Mouse (Mus musculus) hindbrain, embryonic 16.5 days (tissue): ENCODE results near the gene Pdss2. TPM values are rescaled to one million over a fixed set of nuclear protein-coding genes. Genes with fewer than 3 reads are reported as not detected.

Experiments used
- ATAC-seq: fragments of 200-750 bp; cut with Nextera tagmentation; 2 replicates; pipeline ENCODE4 v1.8.0; 2017; ENCODE audit warnings: moderate TSS enrichment, moderate library complexity
- H3K27ac ChIP-seq: fragments of 300-500 bp; sonication (generic); 2 replicates; pipeline ENCODE4 v1.5.1; 2014; ENCODE audit warnings: low read depth, mild to moderate bottlenecking, control low read depth, low read length, moderate library complexity
- H3K27me3 ChIP-seq: fragments of 300-500 bp; sonication (generic); replicated peaks from 2 replicates; pipeline ENCODE4 v1.6.1; 2014; ENCODE audit warnings: low read length; ENCODE audit not compliant: control insufficient read depth, insufficient read depth
- H3K36me3 ChIP-seq: fragments of 300-500 bp; sonication (generic); 2 replicates; pipeline ENCODE4 v1.6.1; 2014; ENCODE audit warnings: mild to moderate bottlenecking, low read length, moderate library complexity, mixed read lengths; ENCODE audit not compliant: control insufficient read depth, insufficient read depth
- H3K4me1 ChIP-seq: fragments of 300-500 bp; sonication (generic); 2 replicates; pipeline ENCODE4 v1.6.1; 2014; ENCODE audit warnings: low read depth, low read length; ENCODE audit not compliant: control insufficient read depth, insufficient read depth
- H3K4me2 ChIP-seq: fragments of 300-500 bp; sonication (generic); 2 replicates; pipeline ENCODE4 v1.6.1; 2014; ENCODE audit warnings: mild to moderate bottlenecking, low read length, control low read depth, moderate library complexity
- H3K4me3 ChIP-seq: fragments of 300-500 bp; sonication (generic); 2 replicates; pipeline ENCODE4 v1.5.1; 2014; ENCODE audit warnings: mild to moderate bottlenecking, low read length, control low read depth, moderate library complexity
- H3K9ac ChIP-seq: fragments of 300-500 bp; sonication (generic); 2 replicates; pipeline ENCODE4 v1.6.1; 2014; ENCODE audit warnings: low read depth, mild to moderate bottlenecking, control low read depth, low read length, moderate library complexity
- H3K9me3 ChIP-seq: fragments of 300-500 bp; sonication (generic); 2 replicates; pipeline ENCODE4 v1.6.1; 2014; ENCODE audit warnings: mild to moderate bottlenecking, low read length, moderate library complexity; ENCODE audit not compliant: control insufficient read depth
- WGBS: fragments of 180-500 bp; shearing (Covaris S2); extraction: QIAGEN DNeasy Blood & Tissue Kit; methylation state at CpG from one replicate; pipeline ENCODE4 v1.1.7; 2014; 5-methylcytosine and 5-hydroxymethylcytosine counted together
- polyA plus RNA-seq: library from polyadenylated mRNA; unstranded; fragments of >200 nt; fragmentation: Nextera tagmentation; extraction: Ambion mirVana; gene quantifications from 2 replicates; pipeline ENCODE4 v1.2.1, GENCODE M21; 2015

The Pdss2 gene
- polyA plus RNA-seq, 1 experiment from 2014 or later = 15.5 TPM

DNA sequence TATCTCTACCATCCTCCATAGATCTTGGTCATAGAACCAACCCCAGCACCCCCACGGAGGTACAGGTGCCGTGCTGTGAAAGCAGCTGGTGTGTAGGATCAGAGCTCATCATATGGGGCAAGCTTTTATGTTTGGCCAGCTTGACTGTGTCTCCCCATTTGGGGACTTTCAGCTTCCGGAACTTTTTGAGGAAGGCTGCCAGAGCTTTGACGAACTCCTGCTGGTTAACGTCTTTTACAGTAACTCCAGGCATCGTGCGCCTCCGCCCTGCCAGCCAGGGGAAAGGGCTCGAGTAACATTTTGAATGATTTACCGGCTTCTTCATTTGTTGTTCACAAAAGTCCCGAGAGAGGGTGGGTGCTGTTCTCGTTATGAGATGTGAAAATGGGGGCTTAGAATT, 152.4 kb downstream of the Pdss2 start:
- ATAC-seq = no peak
- Histone ChIP-seq H3K36me3 (no peaks in the 10 kb centered on the region), H3K27me3 (no peaks in the 10 kb centered on the region), H3K4me1 (no peaks in the 10 kb centered on the region; the same call in 1 of the 2 replicates), H3K9ac (no peak overlapping the region), H3K9me3 (no peaks in the 10 kb centered on the region), H3K27ac (no peak overlapping the region), H3K4me2 (no peak overlapping the region), H3K4me3 (no peak overlapping the region)
- 68% methylated on average over 12 of the region's 12 CpGs for WGBS

DNA sequence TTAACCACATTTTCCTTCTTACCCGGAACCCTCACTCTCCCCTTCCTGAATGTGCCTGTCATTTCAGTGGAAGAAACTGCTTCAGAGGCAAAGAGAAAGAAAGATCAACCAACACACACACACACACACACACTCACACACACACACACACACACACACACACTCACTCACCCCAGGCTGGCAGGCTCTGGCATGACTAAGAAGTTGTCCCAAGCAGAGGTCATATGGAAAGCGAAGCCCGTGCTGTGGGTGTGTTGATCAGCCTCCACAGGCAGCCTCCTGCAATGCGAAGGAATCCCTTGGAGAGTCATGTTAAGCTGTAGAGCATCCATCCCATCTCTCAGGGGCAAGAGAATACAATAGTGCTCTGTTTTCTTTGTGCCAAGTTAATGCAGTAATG, 154.0 kb downstream of the Pdss2 start:
- no peak overlapping the region for H3K27ac ChIP-seq

GRCm38 (mm10) chr10:43376749-43377148, 155.5 kb downstream of the Pdss2 start:
- WGBS = 90% methylated on average over 8 of the region's 8 CpGs
- no peaks in the 10 kb centered on the region; the same call in 1 of the 2 replicates for H3K4me1 ChIP-seq
- no peak overlapping the region for H3K4me3 ChIP-seq
- H3K9ac ChIP-seq = no peak overlapping the region
- H3K27me3 ChIP-seq = no peaks in the 10 kb centered on the region
- H3K4me2 ChIP-seq = no peak overlapping the region
- no peak for ATAC-seq
- H3K36me3 ChIP-seq = no peaks in the 10 kb centered on the region
- H3K27ac ChIP-seq = no peak overlapping the region
- H3K9me3 ChIP-seq = no peaks in the 10 kb centered on the region

More for the DNA sequence above, 154.0 kb downstream of the Pdss2 start:
- no peak for ATAC-seq
- no peak overlapping the region for H3K4me3 ChIP-seq
- no peak overlapping the region for H3K9ac ChIP-seq
- H3K4me2 ChIP-seq = no peak overlapping the region
- H3K4me1 ChIP-seq = no peaks in the 10 kb centered on the region; the same call in 1 of the 2 replicates
- no peaks in the 10 kb centered on the region for H3K9me3 ChIP-seq
- no peaks in the 10 kb centered on the region for H3K36me3 ChIP-seq
- H3K27me3 ChIP-seq = no peaks in the 10 kb centered on the region
- WGBS = 72% methylated on average over 4 of the region's 4 CpGs

DNA sequence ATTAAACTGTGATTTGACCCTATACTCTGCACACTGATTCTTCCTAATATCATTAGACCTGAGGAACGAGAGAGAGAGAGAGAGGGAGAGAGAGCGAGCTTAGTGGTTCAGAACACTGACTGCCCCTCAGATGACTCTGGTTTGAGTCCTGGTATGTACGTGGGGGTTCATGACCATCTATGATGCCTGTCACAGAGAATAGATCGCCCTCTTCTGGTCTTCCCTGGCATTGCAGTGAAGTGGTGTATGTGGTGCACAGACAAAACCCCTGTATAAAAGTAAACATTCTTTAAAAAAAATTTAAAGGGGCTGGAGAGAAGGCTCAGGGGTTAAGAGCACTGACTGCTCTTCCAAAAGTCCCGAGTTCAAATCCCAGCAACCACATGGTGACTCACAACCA, 157.0 kb downstream of the Pdss2 start:
- H3K4me3 ChIP-seq = no peak overlapping the region
- H3K27ac ChIP-seq = no peak overlapping the region
- WGBS = 42% methylated on average over 5 of the region's 5 CpGs
- H3K9ac ChIP-seq = no peak overlapping the region
- H3K36me3 ChIP-seq = no peaks in the 10 kb centered on the region
- no peaks in the 10 kb centered on the region for H3K9me3 ChIP-seq
- H3K27me3 ChIP-seq = no peaks in the 10 kb centered on the region
- no peak for ATAC-seq
- no peaks in the 10 kb centered on the region for H3K4me1 ChIP-seq
- no peak overlapping the region for H3K4me2 ChIP-seq

- no peaks in the 10 kb centered on the region for H3K36me3 ChIP-seq
- no peaks in the 10 kb centered on the region for H3K4me1 ChIP-seq
- H3K27me3 ChIP-seq = no peaks in the 10 kb centered on the region
- ATAC-seq = no peak
- H3K9me3 ChIP-seq = no peaks in the 10 kb centered on the region
- WGBS = 82% methylated on average over 15 of the region's 15 CpGs
- no peak overlapping the region for H3K4me2 ChIP-seq
- no peak overlapping the region for H3K4me3 ChIP-seq
- no peak overlapping the region for H3K9ac ChIP-seq
- H3K27ac ChIP-seq = no peak overlapping the region
Measured at GRCm38 (mm10) chr10:43378732-43379644, 157.7 kb downstream of the Pdss2 start.

- no peak overlapping the region for H3K4me3 ChIP-seq
- H3K27ac ChIP-seq = no peak overlapping the region
- H3K9me3 ChIP-seq = no peaks in the 10 kb centered on the region
- no peaks in the 10 kb centered on the region for H3K36me3 ChIP-seq
- no peak overlapping the region for H3K4me2 ChIP-seq
- WGBS = 90% methylated on average over 3 of the region's 3 CpGs
- H3K9ac ChIP-seq = no peak overlapping the region
- no peaks in the 10 kb centered on the region for H3K4me1 ChIP-seq
- no peak for ATAC-seq
- H3K27me3 ChIP-seq = no peaks in the 10 kb centered on the region
Measured at GRCm38 (mm10) chr10:43382660-43383059, 161.4 kb downstream of the Pdss2 start.

- H3K9me3 ChIP-seq = no peaks in the 10 kb centered on the region
- H3K27ac ChIP-seq = no peak overlapping the region
- H3K36me3 ChIP-seq = no peaks in the 10 kb centered on the region
- no peak for ATAC-seq
- H3K9ac ChIP-seq = no peak overlapping the region
- H3K4me1 ChIP-seq = no peaks in the 10 kb centered on the region
- no peak overlapping the region for H3K4me3 ChIP-seq
- WGBS = 91% methylated on average over 5 of the region's 5 CpGs
- H3K27me3 ChIP-seq = no peaks in the 10 kb centered on the region
- no peak overlapping the region for H3K4me2 ChIP-seq
Measured at GRCm38 (mm10) chr10:43384623-43385022, 163.3 kb downstream of the Pdss2 start.

DNA sequence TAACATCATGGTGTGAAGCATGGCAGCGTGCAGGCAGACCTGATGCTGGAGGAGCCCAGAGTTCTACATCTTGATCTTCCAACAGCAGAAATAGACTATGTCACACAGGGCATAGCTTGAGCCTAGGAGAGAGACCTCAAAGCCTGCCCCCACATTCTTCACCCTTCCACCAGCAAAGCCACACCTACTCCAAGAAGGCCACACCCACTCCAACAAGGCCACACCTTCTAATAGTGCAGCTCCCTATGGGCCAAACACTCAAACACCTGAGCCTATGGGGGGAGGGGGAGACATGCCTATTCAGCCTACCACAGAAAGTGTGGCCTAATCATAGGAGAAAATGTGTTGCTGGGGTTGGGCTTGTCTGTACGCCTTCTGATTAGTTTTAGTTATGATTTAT, 171.6 kb downstream of the Pdss2 start:
- Histone ChIP-seq H3K27me3 (no peaks in the 10 kb centered on the region), H3K4me2 (no peak overlapping the region), H3K9me3 (no peaks in the 10 kb centered on the region), H3K4me1 (no peaks in the 10 kb centered on the region), H3K36me3 (no peaks in the 10 kb centered on the region), H3K4me3 (no peak overlapping the region), H3K27ac (no peak overlapping the region), H3K9ac (no peak overlapping the region)
- WGBS = 97% methylated on average over 2 of the region's 2 CpGs
- ATAC-seq = no peak

- Histone ChIP-seq H3K9ac (no peak overlapping the region), H3K9me3 (no peaks in the 10 kb centered on the region), H3K4me2 (no peak overlapping the region), H3K27ac (no peak overlapping the region), H3K4me1 (no peaks in the 10 kb centered on the region), H3K27me3 (no peaks in the 10 kb centered on the region), H3K4me3 (no peak overlapping the region), H3K36me3 (no peaks in the 10 kb centered on the region)
- WGBS = 91% methylated on average over 6 of the region's 6 CpGs
- ATAC-seq = no peak
Measured at GRCm38 (mm10) chr10:43393818-43394217, 172.5 kb downstream of the Pdss2 start.
